Mouse (Mus musculus) thymus, adult 2 months (tissue): ENCODE measurements around the gene Stmn1.

Experiments
- CTCF ChIP-seq: fragments of 200-500 bp; IDR thresholded peaks from 2 replicates; pipeline ENCODE4 v1.5.1; 2012; ENCODE audit warnings: mild to moderate bottlenecking, control low read depth, low read length, moderate library complexity, borderline replicate concordance; ENCODE audit not compliant: control insufficient read depth, poor library complexity, insufficient read depth; ENCODE audit errors: extremely low read depth
- POLR2A ChIP-seq: fragments of 200-500 bp; IDR thresholded peaks from 2 replicates; pipeline ENCODE4 v1.6.1; 2012; ENCODE audit warnings: mild to moderate bottlenecking, low read length, control low read depth, moderate library complexity; ENCODE audit not compliant: control insufficient read depth, poor library complexity, insufficient read depth; ENCODE audit errors: extremely low read depth

GRCm38 (mm10) chr4:134481270-134481669, 13.2 kb downstream of the Stmn1 start:
- TF ChIP-seq CTCF = no peak
- TF ChIP-seq POLR2A = no peak
